Mouse (Mus musculus) spleen, postnatal 10 days (tissue): ENCODE results near the gene Ccdc154.
A peak's percentile ranks its signal among the peaks of the same experiment; 100 is the strongest.
"Not testable (repeated sequence)": the region's sequence is repeated elsewhere in the genome, so short reads cannot be mapped to it uniquely, and the experiment has no call there.

Experiments
- DNase-seq, 2 experiments: peaks; one replicate each; pipeline ENCODE4 v3.0.0; 2021 to 2022; ENCODE audit warnings: low spot score in 2 of 2

Gene Ccdc154

GRCm38 (mm10) chr17:25162161-25162560 lies at the start of gene Ccdc154:
Ccdc154 (plus strand) TSS chr17:25162461.
- DNase-seq = no peak

GRCm38 (mm10) chr17:25114908-25115645 lies 47.2 kb upstream of the Ccdc154 start:
- peak in 1 of 2 experiments; percentile 61 for DNase-seq

GRCm38 (mm10) chr17:25115664-25116432 lies 46.4 kb upstream of the Ccdc154 start, which contains the start of gene Telo2:
Telo2 (minus strand) TSS chr17:25115967.
- peak; percentile 95 to 98 for DNase-seq

- peak in 1 of 2 experiments; percentile 62 for DNase-seq
These were observed 45.0 kb upstream of the Ccdc154 start for GRCm38 (mm10) chr17:25117263-25117662.

- DNase-seq = no peak
These were observed 41.9 kb upstream of the Ccdc154 start, which contains the start of gene Ptx4 for GRCm38 (mm10) chr17:25120406-25120805. Ptx4 (plus strand) TSS chr17:25120760.

- DNase-seq = peak; percentile 26 to 65
These were observed 38.3 kb upstream of the Ccdc154 start for GRCm38 (mm10) chr17:25123979-25124378.

- DNase-seq = not testable (repeated sequence)
These were observed 36.7 kb upstream of the Ccdc154 start for GRCm38 (mm10) chr17:25125442-25126060.

- DNase-seq = peak; percentile 51 to 60
These were observed 35.2 kb upstream of the Ccdc154 start for GRCm38 (mm10) chr17:25127079-25127478.

- DNase-seq = peak in 1 of 2 experiments; percentile 24
These were observed 34.6 kb upstream of the Ccdc154 start for GRCm38 (mm10) chr17:25127681-25128080.

GRCm38 (mm10) chr17:25130060-25130459 lies 32.2 kb upstream of the Ccdc154 start:
- no peak for DNase-seq

GRCm38 (mm10) chr17:25133275-25133698 lies 29.0 kb upstream of the Ccdc154 start, which contains the start of gene Clcn7:
Clcn7 (plus strand) TSS chr17:25133391.
- DNase-seq = peak; percentile 87 to 94

GRCm38 (mm10) chr17:25135622-25136021 lies 26.6 kb upstream of the Ccdc154 start:
- no peak for DNase-seq

GRCm38 (mm10) chr17:25138803-25139202 lies 23.5 kb upstream of the Ccdc154 start:
- DNase-seq = no peak

- DNase-seq = no peak
These were observed 22.3 kb upstream of the Ccdc154 start for GRCm38 (mm10) chr17:25139960-25140359.

- DNase-seq = no peak
These were observed 1.1 kb downstream of the Ccdc154 start for GRCm38 (mm10) chr17:25163387-25163786.

GRCm38 (mm10) chr17:25164770-25165169 lies 2.5 kb downstream of the Ccdc154 start:
- DNase-seq = no peak

- DNase-seq = no peak
These were observed 3.9 kb downstream of the Ccdc154 start for GRCm38 (mm10) chr17:25165970-25166671.

GRCm38 (mm10) chr17:25169706-25170105 lies 7.4 kb downstream of the Ccdc154 start:
- DNase-seq = no peak

- no peak for DNase-seq
These were observed 10.3 kb downstream of the Ccdc154 start for GRCm38 (mm10) chr17:25172558-25172957.

- no peak for DNase-seq
These were observed 13.2 kb downstream of the Ccdc154 start, which contains the start of gene Gm38655 for GRCm38 (mm10) chr17:25175411-25175810. Gm38655 (minus strand) TSS chr17:25175471.

GRCm38 (mm10) chr17:25183232-25183631 lies 21.0 kb downstream of the Ccdc154 start:
- DNase-seq = no peak
